In the genomic region with DNA sequence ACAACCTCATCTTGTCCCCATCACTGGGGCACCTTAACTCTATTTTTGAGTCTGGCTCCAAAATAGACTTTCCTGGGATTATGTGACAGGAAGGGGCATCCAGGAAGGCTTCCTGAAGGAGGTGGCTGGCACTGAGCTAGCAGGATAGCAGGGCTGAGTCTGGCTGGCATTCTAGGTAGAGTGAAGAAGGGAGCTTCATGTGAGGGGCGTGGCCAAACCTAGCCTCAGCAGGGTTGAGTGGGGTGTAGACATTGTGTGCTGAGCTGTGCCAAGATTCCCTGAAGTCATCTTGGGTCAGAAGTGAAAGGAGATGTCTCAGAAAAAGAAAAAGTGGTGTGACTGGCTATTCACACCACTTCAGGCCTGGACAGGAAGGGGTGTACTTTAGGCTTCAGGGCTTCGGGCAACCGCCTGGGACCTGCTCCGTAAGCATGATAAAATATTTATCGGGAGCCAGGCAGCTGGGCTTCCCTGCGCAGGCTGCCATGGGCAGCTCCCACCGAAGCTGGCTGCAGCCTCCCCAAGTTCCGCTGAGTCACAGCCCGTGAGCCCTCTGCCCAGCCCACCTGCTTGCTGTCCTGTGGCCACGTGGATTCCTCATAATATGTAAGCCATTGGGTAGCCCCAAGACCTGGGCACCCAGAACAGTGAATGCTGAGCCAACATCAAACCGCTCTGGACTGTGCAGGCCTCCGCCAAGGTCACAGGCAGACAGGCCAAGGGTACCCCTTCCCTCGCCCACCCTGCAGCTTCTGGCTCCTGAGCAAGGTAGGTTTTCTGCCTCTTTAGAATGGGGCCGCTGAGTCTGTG, we compare ENCODE assay signal across 8 mouse cellular contexts. TPM values are rescaled to one million over a fixed set of nuclear protein-coding genes. Genes with fewer than 3 reads are reported as not detected.
DNase-seq lines count a peak whose midpoint lies in the region; ATAC-seq and TF ChIP-seq lines count a peak whose summit lies in the region.

A gene (plus strand): TSS at position 683 of the 810 bp plus-strand sequence.

- H3K36me3 ChIP-seq in lung, embryonic 15.5 days = no peaks in the 10 kb centered on the region
- H3K36me3 ChIP-seq in midbrain, postnatal 0 days (ENCODE audit: insufficient read depth, low read length) = no peaks in the 10 kb centered on the region

- H3K9ac ChIP-seq in lung, embryonic 15.5 days = no peak within 1 kb of the TSS
- H3K9ac ChIP-seq in midbrain, postnatal 0 days (replicated peaks; ENCODE audit: low read length, poor library complexity, severe bottlenecking) = no peak within 1 kb of the TSS

- no peak within 1 kb of the TSS for H3K4me3 ChIP-seq in lung, embryonic 15.5 days
- no peak within 1 kb of the TSS for H3K4me3 ChIP-seq in midbrain, postnatal 0 days (ENCODE audit: low read depth, low read length)

- peaks cover 5% of the 10 kb centered on the region; the same call in 1 of the 2 replicates for H3K27me3 ChIP-seq in lung, embryonic 15.5 days
- no peaks in the 10 kb centered on the region for H3K27me3 ChIP-seq in midbrain, postnatal 0 days (ENCODE audit: insufficient read depth, low read length)

- no peak for ATAC-seq in lung, embryonic 15.5 days (ENCODE audit: borderline replicate concordance, extremely low read depth, low FRiP score, low TSS enrichment)
- no peak for ATAC-seq in midbrain, postnatal 0 days (ENCODE audit: low FRiP score)

- no peak within 1 kb of the TSS for H3K4me2 ChIP-seq in lung, embryonic 15.5 days
- no peak within 1 kb of the TSS for H3K4me2 ChIP-seq in midbrain, postnatal 0 days (ENCODE audit: low read depth, low read length, poor library complexity, severe bottlenecking)

- H3K9me3 ChIP-seq in lung, embryonic 15.5 days = no peaks in the 10 kb centered on the region
- no peaks in the 10 kb centered on the region for H3K9me3 ChIP-seq in midbrain, postnatal 0 days (ENCODE audit: low read length)

- DNase-seq in adrenal gland, postnatal 10 days = no peak
- no peak for DNase-seq in adrenal gland, postnatal 25 days
- no peak for DNase-seq in lung, postnatal 10 days
- DNase-seq in kidney, postnatal 36 days = peak; percentile 81 to 88
- DNase-seq in midbrain, postnatal 0 days (ENCODE audit: low spot score) = no peak
- DNase-seq in thymus, postnatal 4 days = no peak
- no peak for DNase-seq in spleen, postnatal 10 days (ENCODE audit: low spot score in 2 of 2)

- H3K4me1 ChIP-seq in lung, embryonic 15.5 days = peaks cover 10% of the 10 kb centered on the region; the same call in 1 of the 2 replicates
- peaks cover 11% of the 10 kb centered on the region; the same call in 1 of the 2 replicates for H3K4me1 ChIP-seq in midbrain, postnatal 0 days (ENCODE audit: insufficient read depth, low read length)

- 55% methylated on average over 14 of the region's 14 CpGs for WGBS in lung, embryonic 15.5 days
- 61% methylated on average over 14 of the region's 14 CpGs for WGBS in midbrain, postnatal 0 days

- H3K27ac ChIP-seq in lung, embryonic 15.5 days = no peak within 1 kb of the TSS
- peak within 1 kb of the TSS; percentile 43; the same call in 1 of the 2 replicates for H3K27ac ChIP-seq in midbrain, postnatal 0 days (ENCODE audit: low read depth, low read length)

- no peak for TF ChIP-seq CTCF in midbrain, postnatal 0 days (IDR thresholded peaks at IDR 0.05)

RNA-seq across cellular contexts. Expression of the gene that starts here (rescaled TPM):
- total RNA-seq in adrenal gland, postnatal 10 days (2021) = 10 to 100 TPM; 11.4 to 12.1 TPM
- total RNA-seq in adrenal gland, postnatal 25 days (2021) = 3.7 and 5.0 TPM in 2 replicates
- polyA plus RNA-seq in lung, embryonic 15.5 days (2015; fragmentation: Nextera tagmentation; extraction: Ambion mirVana) = 22.1 and 23.7 TPM in 2 replicates
- 25.8 and 33.4 TPM in 2 replicates for total RNA-seq in midbrain, postnatal 0 days (2014; rRNA removed)
- polyA plus RNA-seq in midbrain, postnatal 0 days (2015; fragmentation: Nextera tagmentation; extraction: Ambion mirVana) = 37.8 and 40.7 TPM in 2 replicates

Comparison
In these comparisons a context has a peak if more than half of its experiments do, and no peak if none do; other contexts are left out.
1. DNase-seq: peak in kidney, postnatal 36 days (2 of 2); none in adrenal gland, postnatal 10 days (single experiment), adrenal gland, postnatal 25 days (single experiment), lung, postnatal 10 days (single experiment), midbrain, postnatal 0 days (single experiment), thymus, postnatal 4 days (single experiment) and spleen, postnatal 10 days (0 of 2).